Mouse (Mus musculus): ENCODE measurements at regions not wholly inside any gene's neighbourhood (a gene's known extent, or its start where the extent isn't known, plus 50 kb on each side); places are given as distances from the start of the nearest gene placed in this dataset.

DNA sequence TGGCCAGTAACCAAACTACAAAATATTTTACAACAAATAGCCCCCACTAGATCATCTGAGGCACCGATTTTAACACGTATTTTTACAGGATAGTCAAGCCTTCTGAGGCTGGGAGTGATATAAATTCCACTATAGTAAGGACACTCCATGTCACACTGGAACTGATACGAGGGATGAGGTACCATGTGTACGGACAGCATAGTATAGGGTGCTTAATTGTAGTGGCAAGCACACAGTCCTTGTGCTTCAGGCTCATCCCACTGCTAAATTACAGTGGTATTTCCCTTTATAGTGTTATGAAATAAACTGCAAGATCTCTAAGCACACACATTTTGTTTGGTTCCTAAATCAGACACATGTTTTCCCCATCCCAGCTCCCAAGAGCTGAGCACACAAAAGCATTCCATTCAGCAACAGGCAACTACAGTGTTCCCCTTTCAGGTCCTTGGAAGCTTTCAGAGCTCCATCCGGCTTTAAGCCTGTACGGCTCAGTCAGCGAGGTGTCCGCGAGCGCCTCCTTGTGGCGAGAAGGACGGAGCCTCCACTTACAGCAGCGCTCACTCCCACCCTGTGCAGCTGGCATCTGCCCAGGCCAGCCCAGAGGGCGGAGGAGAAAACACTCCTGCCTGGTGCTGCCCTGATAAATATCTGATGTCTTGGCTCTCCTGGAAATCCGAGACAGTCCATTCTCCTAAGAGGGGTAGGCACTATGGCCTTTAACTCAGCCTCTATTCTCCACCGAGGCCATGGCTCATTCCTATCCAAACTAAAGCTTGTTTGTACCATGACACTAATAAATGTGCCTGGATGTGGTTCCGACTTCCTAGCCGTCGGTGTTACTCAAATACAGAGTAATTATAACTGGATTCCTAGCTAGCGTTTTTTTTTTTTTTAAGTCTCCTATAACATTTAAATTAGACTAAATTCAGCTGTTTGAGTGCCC, 348.3 kb upstream of the G2e3 start:
- Histone ChIP-seq H3K36me3 (ENCODE audit: insufficient read depth, low read length) (no peaks in the 10 kb centered on the region), H3K27ac (no peak overlapping the region), H3K9ac (ENCODE audit: low read depth, low read length) (no peak overlapping the region), H3K27me3 (ENCODE audit: insufficient read depth, low read length) (no peaks in the 10 kb centered on the region), H3K4me2 (ENCODE audit: low read length) (peak overlapping the region; percentile 21), H3K9me3 (replicated peaks; ENCODE audit: low read length) (no peaks in the 10 kb centered on the region), H3K4me3 (replicated peaks; ENCODE audit: low read depth, low read length) (no peak overlapping the region), H3K4me1 (replicated peaks; ENCODE audit: insufficient read depth, low read length) (no peaks in the 10 kb centered on the region)
- WGBS: 20% methylated on average over 20 of the region's 20 CpGs
- DNase-seq (ENCODE audit: low spot score) (peak; percentile 83), ATAC-seq (replicated peaks; ENCODE audit: low FRiP score, low read depth) (peak; percentile 94)
- TF ChIP-seq CTCF (IDR thresholded peaks at IDR 0.05; ENCODE audit: low read depth): peak; percentile 87

DNA sequence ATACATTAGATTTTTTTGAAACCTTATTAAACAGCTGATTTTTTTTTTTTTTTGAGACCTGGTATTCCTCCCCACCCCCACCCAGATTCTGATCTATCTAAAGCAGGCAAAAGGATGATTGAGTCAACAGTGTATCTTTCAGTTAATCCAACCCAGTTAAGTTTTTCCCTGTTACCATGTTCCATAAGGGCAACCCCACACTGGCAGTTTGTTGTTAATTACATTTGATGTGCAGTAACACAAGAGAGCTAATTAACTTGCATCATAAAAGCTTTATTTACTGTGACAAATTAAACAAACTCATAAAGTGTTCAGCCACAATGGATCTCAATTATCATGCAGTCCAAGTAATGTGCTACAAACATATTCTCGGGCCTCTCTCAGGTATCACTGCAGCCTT, 346.8 kb upstream of the Prkd1 start:
- TF ChIP-seq CTCF (IDR thresholded peaks at IDR 0.05; ENCODE audit: low read depth): no peak
- H3K36me3 ChIP-seq (ENCODE audit: insufficient read depth, low read length): no peaks in the 10 kb centered on the region
- WGBS: 61% methylated on average over 1 of the region's 1 CpGs
- no peaks in the 10 kb centered on the region for H3K9me3 ChIP-seq (replicated peaks; ENCODE audit: low read length)
- no peak overlapping the region for H3K9ac ChIP-seq (ENCODE audit: low read depth, low read length)
- H3K27me3 ChIP-seq (ENCODE audit: insufficient read depth, low read length): no peaks in the 10 kb centered on the region
- no peak overlapping the region for H3K4me3 ChIP-seq (replicated peaks; ENCODE audit: low read depth, low read length)
- no peaks in the 10 kb centered on the region for H3K4me1 ChIP-seq (replicated peaks; ENCODE audit: insufficient read depth, low read length)
- no peak overlapping the region for H3K4me2 ChIP-seq (ENCODE audit: low read length)
- H3K27ac ChIP-seq: no peak overlapping the region
- DNase-seq (ENCODE audit: low spot score) (no peak), ATAC-seq (replicated peaks; ENCODE audit: low FRiP score, low read depth) (no peak)

DNA sequence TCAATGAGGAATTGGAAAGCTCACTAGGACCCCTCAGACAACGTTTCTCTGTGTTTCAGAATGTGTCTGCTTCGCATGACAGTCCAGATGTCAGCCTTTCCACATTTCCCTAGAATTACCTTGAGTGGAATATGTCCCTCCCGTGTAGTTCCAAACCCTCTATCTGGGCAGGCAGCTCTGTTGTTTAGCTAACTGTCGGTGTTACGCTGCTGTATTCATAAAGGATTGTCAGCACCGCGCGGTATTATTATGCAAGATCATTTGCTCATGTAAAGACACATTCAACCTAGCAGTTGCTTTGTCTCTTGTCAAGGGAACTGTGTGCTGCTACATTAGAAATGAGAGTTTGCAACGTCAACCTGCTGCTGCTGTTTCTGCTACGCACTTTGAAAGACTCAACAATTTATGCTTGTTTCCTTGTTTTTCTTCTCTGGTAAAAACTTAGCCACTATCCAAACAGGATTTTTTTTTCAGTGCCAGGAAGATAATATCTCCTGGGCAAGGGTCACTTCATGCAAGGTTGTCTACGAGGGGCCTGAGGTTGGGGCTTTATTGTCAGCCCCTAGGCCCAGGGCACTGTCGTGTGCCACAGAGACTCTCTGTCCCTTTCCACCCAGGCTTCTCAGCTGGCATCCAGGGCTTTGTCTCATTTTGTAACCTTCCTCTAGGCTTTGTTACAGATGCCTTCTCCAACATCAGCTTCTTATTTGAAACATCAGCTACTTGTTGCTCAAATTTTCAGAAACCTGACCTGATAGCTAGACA, 340.8 kb upstream of the Prkd1 start:
- Histone ChIP-seq H3K27ac (no peak overlapping the region), H3K4me1 (replicated peaks; ENCODE audit: insufficient read depth, low read length) (no peaks in the 10 kb centered on the region), H3K4me2 (ENCODE audit: low read length) (no peak overlapping the region), H3K4me3 (replicated peaks; ENCODE audit: low read depth, low read length) (no peak overlapping the region), H3K36me3 (ENCODE audit: insufficient read depth, low read length) (no peaks in the 10 kb centered on the region), H3K27me3 (ENCODE audit: insufficient read depth, low read length) (no peaks in the 10 kb centered on the region), H3K9me3 (replicated peaks; ENCODE audit: low read length) (no peaks in the 10 kb centered on the region), H3K9ac (ENCODE audit: low read depth, low read length) (no peak overlapping the region)
- DNase-seq (ENCODE audit: low spot score) (no peak), ATAC-seq (replicated peaks; ENCODE audit: low FRiP score, low read depth) (no peak)
- no peak for TF ChIP-seq CTCF (IDR thresholded peaks at IDR 0.05; ENCODE audit: low read depth)
- WGBS: 73% methylated on average over 12 of the region's 12 CpGs

DNA sequence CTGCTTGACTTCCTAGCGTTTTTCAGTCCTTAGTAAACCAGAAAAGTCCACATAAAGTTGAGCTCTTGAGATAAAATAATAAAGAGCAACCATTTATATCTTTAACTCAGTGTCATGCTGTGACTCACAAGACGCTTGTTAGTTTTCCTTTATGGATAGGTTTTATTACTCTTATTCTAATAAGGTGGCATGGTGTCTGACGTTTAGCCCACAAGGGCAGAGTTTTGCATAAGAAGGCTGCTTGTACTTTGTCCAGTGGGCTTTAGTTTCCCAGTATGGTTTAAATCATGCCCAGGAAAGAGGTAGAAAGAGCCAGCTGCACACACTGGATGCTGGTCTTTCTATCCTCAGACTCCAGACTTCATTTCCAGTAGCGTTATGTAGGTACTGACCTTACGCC, 332.4 kb upstream of the Prkd1 start:
- WGBS: 78% methylated on average over 5 of the region's 5 CpGs
- Histone ChIP-seq H3K4me3 (replicated peaks; ENCODE audit: low read depth, low read length) (no peak overlapping the region), H3K27ac (no peak overlapping the region), H3K9me3 (replicated peaks; ENCODE audit: low read length) (no peaks in the 10 kb centered on the region), H3K4me1 (replicated peaks; ENCODE audit: insufficient read depth, low read length) (no peaks in the 10 kb centered on the region), H3K4me2 (ENCODE audit: low read length) (no peak overlapping the region), H3K36me3 (ENCODE audit: insufficient read depth, low read length) (no peaks in the 10 kb centered on the region), H3K9ac (ENCODE audit: low read depth, low read length) (no peak overlapping the region), H3K27me3 (ENCODE audit: insufficient read depth, low read length) (no peaks in the 10 kb centered on the region)
- ATAC-seq (replicated peaks; ENCODE audit: low FRiP score, low read depth) (no peak), DNase-seq (ENCODE audit: low spot score) (no peak)
- TF ChIP-seq CTCF (IDR thresholded peaks at IDR 0.05; ENCODE audit: low read depth): no peak

DNA sequence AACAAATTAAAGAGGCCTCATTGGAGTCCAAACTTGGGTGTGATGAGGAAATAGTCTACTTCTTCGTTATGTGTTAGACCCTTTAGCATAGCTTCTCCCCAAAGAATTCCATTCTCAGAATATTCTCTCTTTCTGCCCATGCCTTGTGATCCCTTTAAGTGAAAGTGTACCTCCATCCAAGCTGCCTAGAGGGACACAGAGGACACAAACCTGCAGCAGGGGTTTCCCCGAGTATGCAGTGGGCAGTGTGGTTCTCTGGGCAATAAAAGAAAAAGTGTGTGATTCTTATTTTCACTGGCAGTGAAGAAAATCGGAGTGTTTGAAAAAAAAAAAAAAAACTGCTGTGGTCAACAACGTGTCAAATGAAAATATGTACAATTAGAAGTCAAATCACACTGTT, 331.9 kb upstream of the Prkd1 start:
- H3K4me1 ChIP-seq (replicated peaks; ENCODE audit: insufficient read depth, low read length): no peaks in the 10 kb centered on the region
- WGBS: 68% methylated on average over 4 of the region's 4 CpGs
- no peak for TF ChIP-seq CTCF (IDR thresholded peaks at IDR 0.05; ENCODE audit: low read depth)
- no peak overlapping the region for H3K9ac ChIP-seq (ENCODE audit: low read depth, low read length)
- ATAC-seq (replicated peaks; ENCODE audit: low FRiP score, low read depth) (no peak), DNase-seq (ENCODE audit: low spot score) (no peak)
- H3K4me3 ChIP-seq (replicated peaks; ENCODE audit: low read depth, low read length): no peak overlapping the region
- H3K27ac ChIP-seq: no peak overlapping the region
- H3K4me2 ChIP-seq (ENCODE audit: low read length): no peak overlapping the region
- H3K9me3 ChIP-seq (replicated peaks; ENCODE audit: low read length): no peaks in the 10 kb centered on the region
- H3K36me3 ChIP-seq (ENCODE audit: insufficient read depth, low read length): no peaks in the 10 kb centered on the region
- H3K27me3 ChIP-seq (ENCODE audit: insufficient read depth, low read length): no peaks in the 10 kb centered on the region

DNA sequence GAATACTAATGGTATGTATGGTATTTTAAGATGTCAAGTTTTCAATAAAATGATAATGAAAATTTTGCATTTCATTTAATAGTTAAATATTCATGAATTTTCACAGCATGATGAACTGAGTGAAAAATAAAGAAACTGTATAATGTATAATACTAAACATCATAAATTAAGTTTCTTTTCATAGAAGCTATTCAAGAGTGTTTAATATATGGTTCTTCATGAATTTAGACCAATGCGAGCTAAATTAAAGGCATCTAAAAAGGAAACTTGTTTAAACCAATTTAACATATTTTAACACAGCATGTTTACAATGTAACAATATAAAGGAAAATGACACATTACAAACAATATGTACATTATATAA, 321.8 kb upstream of the Prkd1 start:
- Histone ChIP-seq H3K4me2 (ENCODE audit: low read length) (no peak overlapping the region), H3K36me3 (ENCODE audit: insufficient read depth, low read length) (no peaks in the 10 kb centered on the region), H3K27ac (no peak overlapping the region), H3K4me1 (replicated peaks; ENCODE audit: insufficient read depth, low read length) (no peaks in the 10 kb centered on the region), H3K9me3 (replicated peaks; ENCODE audit: low read length) (no peaks in the 10 kb centered on the region), H3K27me3 (ENCODE audit: insufficient read depth, low read length) (no peaks in the 10 kb centered on the region), H3K9ac (ENCODE audit: low read depth, low read length) (no peak overlapping the region), H3K4me3 (replicated peaks; ENCODE audit: low read depth, low read length) (no peak overlapping the region)
- no peak for ATAC-seq (replicated peaks; ENCODE audit: low FRiP score, low read depth)
- DNase-seq (ENCODE audit: low spot score): no peak
- 94% methylated on average over 1 of the region's 1 CpGs for whole genome bisulfite sequencing
- no peak for TF ChIP-seq CTCF (IDR thresholded peaks at IDR 0.05; ENCODE audit: low read depth)

Data from kidney, postnatal 0 days (tissue).